Mouse (Mus musculus) midbrain, embryonic 13.5 days (tissue): Measurements from ENCODE around the gene Tet1. TPM values are rescaled to one million over a fixed set of nuclear protein-coding genes. Genes with fewer than 3 reads are reported as not detected.
"Not testable (repeated sequence)": the region's sequence is repeated elsewhere in the genome, so short reads cannot be mapped to it uniquely, and the experiment has no call there.

Experiments used
- ATAC-seq: fragments of 200-750 bp; cut with Nextera tagmentation; 2 replicates; pipeline ENCODE4 v1.8.0; 2017; ENCODE audit warnings: mild to moderate bottlenecking, moderate TSS enrichment, moderate library complexity
- H3K27ac ChIP-seq: fragments of 300-500 bp; sonication (generic); 2 replicates; pipeline ENCODE4 v1.5.1; 2015; ENCODE audit warnings: inconsistent platforms, mild to moderate bottlenecking, moderate library complexity
- H3K27me3 ChIP-seq: fragments of 300-500 bp; sonication (generic); 2 replicates; pipeline ENCODE4 v1.6.1; 2015; ENCODE audit warnings: mild to moderate bottlenecking, inconsistent platforms
- H3K36me3 ChIP-seq: fragments of 300-500 bp; sonication (generic); 2 replicates; pipeline ENCODE4 v1.6.1; 2015; ENCODE audit warnings: mild to moderate bottlenecking, inconsistent platforms
- H3K4me1 ChIP-seq: fragments of 300-500 bp; sonication (generic); replicated peaks from 2 replicates; pipeline ENCODE4 v1.6.1; 2015; ENCODE audit warnings: inconsistent platforms
- H3K4me2 ChIP-seq: fragments of 300-500 bp; sonication (generic); replicated peaks from 2 replicates; pipeline ENCODE4 v1.6.1; 2015; ENCODE audit warnings: moderate library complexity, mild to moderate bottlenecking, inconsistent platforms
- H3K4me3 ChIP-seq: fragments of 300-500 bp; sonication (generic); replicated peaks from 2 replicates; pipeline ENCODE4 v1.5.1; 2015; ENCODE audit warnings: mild to moderate bottlenecking, inconsistent platforms
- H3K9ac ChIP-seq: fragments of 300-500 bp; sonication (generic); replicated peaks from 2 replicates; pipeline ENCODE4 v1.6.1; 2015; ENCODE audit warnings: mild to moderate bottlenecking, inconsistent platforms
- H3K9me3 ChIP-seq: fragments of 300-500 bp; sonication (generic); 2 replicates; pipeline ENCODE4 v1.6.1; 2016; ENCODE audit warnings: mild to moderate bottlenecking, inconsistent platforms
- WGBS: fragments of 180-500 bp; shearing (Covaris S2); methylation state at CpG from one replicate; pipeline ENCODE4 v1.1.7; 2015; 5-methylcytosine and 5-hydroxymethylcytosine counted together
- polyA plus RNA-seq: library from polyadenylated mRNA; unstranded; fragments of >200 nt; fragmentation: Nextera tagmentation; extraction: Ambion mirVana; gene quantifications from 2 replicates; pipeline ENCODE4 v1.2.1, GENCODE M21; 2015

Tet1 gene
- polyA plus RNA-seq = 29.8 and 37.2 TPM in 2 replicates

- H3K27me3 ChIP-seq, H3K4me1 ChIP-seq, H3K4me3 ChIP-seq, H3K36me3 ChIP-seq, H3K9me3 ChIP-seq, ATAC-seq, H3K4me2 ChIP-seq, H3K9ac ChIP-seq, H3K27ac ChIP-seq: not testable (repeated sequence)
- WGBS = no CpG with 5 or more reads among the region's 1 CpGs
Observed at GRCm38 (mm10) chr10:62908896-62909295, at the start of gene Tet1. TSS of gene Tet1 (minus strand) at chr10:62908996.

DNA sequence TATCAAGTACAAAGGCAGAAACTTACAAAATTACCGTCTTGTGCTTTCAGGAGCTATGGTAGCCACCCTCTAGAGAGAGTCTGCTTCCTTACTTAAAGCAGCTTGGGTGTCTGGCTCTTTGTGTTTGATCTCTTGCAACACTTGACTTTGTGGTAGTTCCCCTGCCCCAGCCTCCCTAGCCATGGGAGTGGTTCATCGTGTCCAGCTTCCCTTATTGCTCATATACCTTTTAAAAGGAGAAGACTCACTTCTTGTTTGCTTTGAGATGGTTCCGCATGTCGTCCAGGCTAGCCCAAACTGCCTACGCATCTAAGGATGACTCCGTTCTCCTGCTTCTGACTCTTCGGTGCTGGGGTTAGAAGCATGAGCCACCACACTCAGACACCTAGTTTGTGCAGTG is 39.8 kb upstream of the Tet1 start:
- no peak for ATAC-seq
- Histone ChIP-seq H3K4me1 (0 out of 2 replicates have a peak, but pooled peaks cover 3% of the 10 kb centered on the region), H3K4me2 (no peak overlapping the region), H3K27ac (no peak overlapping the region), H3K9me3 (no peaks in the 10 kb centered on the region), H3K36me3 (peaks cover 29% of the 10 kb centered on the region), H3K27me3 (no peaks in the 10 kb centered on the region), H3K4me3 (no peak overlapping the region), H3K9ac (no peak overlapping the region)
- 99% methylated on average over 7 of the region's 7 CpGs for WGBS

- Histone ChIP-seq H3K9ac (peak within 1 kb of the TSS; percentile 69), H3K4me1 (0 out of 2 replicates have a peak, but pooled peaks cover 3% of the 10 kb centered on the region), H3K4me3 (peak within 1 kb of the TSS; percentile 61), H3K9me3 (no peaks in the 10 kb centered on the region), H3K36me3 (peaks cover 43% of the 10 kb centered on the region), H3K27me3 (no peaks in the 10 kb centered on the region), H3K4me2 (peak within 1 kb of the TSS; percentile 62), H3K27ac (peak within 1 kb of the TSS; percentile 88)
- peak; percentile 95 for ATAC-seq
- under 1% methylated on average over 68 of the region's 68 CpGs for WGBS
Observed at GRCm38 (mm10) chr10:62946738-62947471, 38.1 kb upstream of the Tet1 start, which contains the start of gene Dna2. TSS of gene Dna2 (plus strand) at chr10:62947026.

GRCm38 (mm10) chr10:62944975-62945580 is 36.3 kb upstream of the Tet1 start:
- Histone ChIP-seq H3K27me3 (no peaks in the 10 kb centered on the region), H3K4me3 (no peak overlapping the region), H3K4me2 (no peak overlapping the region), H3K4me1 (0 out of 2 replicates have a peak, but pooled peaks cover 3% of the 10 kb centered on the region), H3K9ac (no peak overlapping the region), H3K9me3 (no peaks in the 10 kb centered on the region), H3K36me3 (peaks cover 44% of the 10 kb centered on the region), H3K27ac (no peak overlapping the region)
- WGBS = 92% methylated on average over 10 of the region's 10 CpGs
- no peak for ATAC-seq

DNA sequence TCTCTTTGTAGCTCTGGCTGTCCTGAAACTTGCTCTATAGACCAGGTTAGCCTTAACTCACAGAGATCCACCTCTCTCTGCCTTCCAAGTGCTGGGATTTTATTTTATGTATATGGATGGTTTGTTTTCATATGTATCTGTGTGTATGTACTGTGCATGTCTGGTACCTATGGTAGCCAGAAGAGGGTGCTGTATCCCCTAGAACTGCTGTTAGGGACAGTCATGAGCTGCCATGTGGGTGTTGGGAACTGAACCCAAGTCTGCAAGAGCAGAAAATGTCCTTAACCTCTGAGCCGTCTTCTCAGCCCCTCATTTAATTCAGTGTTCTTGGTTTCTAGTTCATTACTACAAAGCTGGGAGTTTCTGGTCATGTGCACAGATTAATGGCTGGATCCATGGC is 23.6 kb upstream of the Tet1 start:
- Histone ChIP-seq H3K27ac (no peak overlapping the region), H3K4me1 (no peaks in the 10 kb centered on the region), H3K9me3 (no peaks in the 10 kb centered on the region), H3K27me3 (no peaks in the 10 kb centered on the region), H3K4me3 (no peak overlapping the region), H3K4me2 (no peak overlapping the region), H3K9ac (no peak overlapping the region), H3K36me3 (peaks cover 60% of the 10 kb centered on the region)
- ATAC-seq = no peak
- 81% methylated on average over 1 of the region's 1 CpGs for WGBS

DNA sequence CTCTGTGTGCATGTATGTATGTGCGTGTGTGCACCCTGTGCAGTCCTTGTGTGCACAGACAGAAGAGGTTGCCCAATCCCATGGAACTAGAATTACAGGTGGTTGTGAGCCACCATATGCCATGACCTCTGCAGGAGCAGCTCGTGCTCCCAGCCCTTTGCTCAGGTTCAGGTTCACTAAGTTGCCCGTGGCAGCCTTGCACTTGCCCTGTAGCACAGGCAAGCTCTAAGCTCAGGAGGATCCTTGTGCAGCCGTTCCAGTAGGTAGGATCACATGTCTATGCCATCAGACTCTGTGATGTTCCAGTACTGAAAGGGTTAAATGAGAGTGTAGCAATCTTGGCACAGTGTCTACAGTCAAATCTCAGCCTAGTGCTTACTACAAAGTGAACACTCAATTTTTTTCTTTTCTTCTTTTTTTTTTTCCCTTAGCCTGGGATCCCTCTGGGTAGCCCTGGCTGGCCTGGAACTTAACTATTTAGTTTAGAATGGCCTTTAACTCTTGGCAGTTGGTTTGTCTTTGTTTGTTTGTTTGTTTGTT is 15.4 kb upstream of the Tet1 start:
- H3K36me3 ChIP-seq = peaks cover 10% of the 10 kb centered on the region
- no peaks in the 10 kb centered on the region for H3K27me3 ChIP-seq
- H3K9me3 ChIP-seq = no peaks in the 10 kb centered on the region
- no peak overlapping the region for H3K4me2 ChIP-seq
- no peak overlapping the region for H3K27ac ChIP-seq
- no peak for ATAC-seq
- H3K9ac ChIP-seq = no peak overlapping the region
- H3K4me3 ChIP-seq = no peak overlapping the region
- peaks cover 17% of the 10 kb centered on the region for H3K4me1 ChIP-seq
- 98% methylated on average over 4 of the region's 4 CpGs for WGBS

- H3K4me1 ChIP-seq = peaks cover 17% of the 10 kb centered on the region
- H3K27ac ChIP-seq = peak overlapping the region; percentile 92
- ATAC-seq = peak; percentile 77
- peak overlapping the region; percentile 72 for H3K4me2 ChIP-seq
- whole genome bisulfite sequencing = 0% methylated on average over 29 of the region's 29 CpGs
- H3K9ac ChIP-seq = peak overlapping the region; percentile 94
- H3K36me3 ChIP-seq = no peaks in the 10 kb centered on the region
- H3K27me3 ChIP-seq = no peaks in the 10 kb centered on the region
- no peaks in the 10 kb centered on the region for H3K9me3 ChIP-seq
- H3K4me3 ChIP-seq = peak overlapping the region; percentile 97
Observed at GRCm38 (mm10) chr10:62920766-62921156, 12.0 kb upstream of the Tet1 start.

DNA sequence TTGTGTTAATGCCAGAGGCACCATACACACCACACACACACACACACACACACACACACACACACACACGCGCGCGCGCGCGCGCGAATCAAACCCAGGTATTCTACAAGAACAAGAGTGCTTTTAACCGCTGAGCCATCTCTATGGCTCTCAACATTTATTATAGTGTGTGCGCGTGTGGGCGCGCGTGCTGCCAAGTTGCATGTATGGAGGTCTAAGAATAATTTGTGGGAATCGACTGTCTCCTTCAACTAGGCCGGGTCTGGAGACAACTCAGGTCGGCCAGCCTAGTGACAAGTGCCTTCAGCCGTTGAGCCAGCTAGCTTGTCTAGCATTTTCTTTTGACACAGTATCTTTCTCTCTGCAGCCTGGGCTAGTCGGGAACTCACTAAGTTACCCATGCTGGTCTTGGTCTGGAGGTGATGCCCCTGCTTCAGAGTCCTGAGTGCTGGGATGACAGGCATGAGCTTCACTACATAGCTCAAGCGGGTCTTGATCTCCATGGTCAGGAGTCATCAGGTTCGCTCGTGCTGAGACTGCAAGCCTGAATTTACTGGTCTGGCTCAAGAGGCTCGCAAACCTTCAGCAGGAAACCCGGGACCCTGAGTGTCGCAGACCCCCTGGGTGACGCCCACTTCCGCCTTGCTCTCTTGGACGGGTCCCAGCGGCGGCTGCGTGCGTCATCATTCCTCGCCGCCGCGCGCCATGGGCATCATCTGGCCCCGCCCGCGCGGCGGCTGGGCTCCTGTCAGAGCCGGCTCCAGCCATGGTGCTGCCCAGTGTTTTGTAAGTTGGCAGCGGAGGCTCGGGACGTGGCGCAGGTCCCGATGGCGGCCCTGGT is 11.3 kb upstream of the Tet1 start, which contains the start of gene Slc25a16:
Gene Slc25a16, plus strand, starts transcription at position 709 of the 841 bp plus-strand sequence.
- no peaks in the 10 kb centered on the region for H3K27me3 ChIP-seq
- H3K4me3 ChIP-seq = peak within 1 kb of the TSS; percentile 97
- peak within 1 kb of the TSS; percentile 92 for H3K27ac ChIP-seq
- no peaks in the 10 kb centered on the region for H3K9me3 ChIP-seq
- peak within 1 kb of the TSS; percentile 72 for H3K4me2 ChIP-seq
- 6% methylated on average over 44 of the region's 50 CpGs for WGBS
- peaks cover 17% of the 10 kb centered on the region for H3K4me1 ChIP-seq
- no peaks in the 10 kb centered on the region for H3K36me3 ChIP-seq
- peak within 1 kb of the TSS; percentile 94 for H3K9ac ChIP-seq
- peak; percentile 99 for ATAC-seq

DNA sequence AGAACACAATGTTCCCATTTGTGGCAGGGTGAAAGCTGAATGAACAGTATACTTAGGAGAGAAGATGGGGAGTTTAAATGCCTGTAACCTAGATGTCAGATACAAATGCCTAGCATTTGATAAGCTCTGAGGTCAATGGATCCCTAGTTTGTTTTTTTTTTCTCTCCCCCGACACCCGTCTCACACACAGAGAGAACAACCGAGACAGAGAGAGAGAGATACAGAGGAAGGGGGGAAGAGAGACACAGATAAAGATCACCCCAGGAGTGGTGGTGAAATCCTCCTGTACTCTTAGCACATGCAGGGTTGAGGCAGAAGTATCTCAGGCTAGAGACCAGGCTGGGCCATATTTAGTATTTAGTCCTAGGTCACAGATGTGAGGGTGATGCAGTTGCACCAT is 10.2 kb upstream of the Tet1 start:
- 86% methylated on average over 3 of the region's 3 CpGs for WGBS
- Histone ChIP-seq H3K36me3 (no peaks in the 10 kb centered on the region), H3K4me2 (no peak overlapping the region), H3K27me3 (no peaks in the 10 kb centered on the region), H3K9me3 (no peaks in the 10 kb centered on the region), H3K27ac (no peak overlapping the region), H3K4me3 (no peak overlapping the region), H3K4me1 (peaks cover 17% of the 10 kb centered on the region), H3K9ac (no peak overlapping the region)
- no peak for ATAC-seq

DNA sequence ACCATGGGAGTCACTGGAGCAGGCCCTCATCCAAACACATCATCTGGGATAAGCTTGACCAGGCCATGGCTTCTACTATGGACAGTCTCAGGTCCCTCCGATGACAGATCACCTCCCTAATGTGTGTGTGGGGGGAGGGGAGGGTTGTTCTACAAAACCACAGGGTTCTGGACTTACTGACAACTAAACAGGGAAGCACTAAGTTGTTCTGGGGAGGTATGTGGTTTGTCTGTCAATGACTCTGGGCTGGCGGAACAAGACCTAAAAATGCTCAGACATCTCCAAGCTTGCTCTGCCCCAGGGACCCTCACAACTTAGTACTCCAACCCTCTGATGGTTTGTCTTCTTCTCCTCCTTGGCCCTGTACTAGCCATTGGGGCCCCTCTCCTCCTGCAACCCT is 2.3 kb upstream of the Tet1 start:
- H3K4me2 ChIP-seq = no peak overlapping the region
- H3K4me1 ChIP-seq = no peaks in the 10 kb centered on the region
- H3K27ac ChIP-seq = no peak overlapping the region
- H3K36me3 ChIP-seq = no peaks in the 10 kb centered on the region
- no peak for ATAC-seq
- H3K4me3 ChIP-seq = no peak overlapping the region
- WGBS = 90% methylated on average over 2 of the region's 2 CpGs
- no peak overlapping the region for H3K9ac ChIP-seq
- no peaks in the 10 kb centered on the region for H3K9me3 ChIP-seq
- H3K27me3 ChIP-seq = no peaks in the 10 kb centered on the region

- WGBS = 93% methylated on average over 7 of the region's 7 CpGs
- Histone ChIP-seq H3K27me3 (no peaks in the 10 kb centered on the region), H3K9ac (no peak overlapping the region), H3K9me3 (no peaks in the 10 kb centered on the region), H3K4me3 (no peak overlapping the region), H3K4me2 (no peak overlapping the region), H3K36me3 (no peaks in the 10 kb centered on the region), H3K4me1 (no peaks in the 10 kb centered on the region), H3K27ac (no peak overlapping the region)
- ATAC-seq = no peak
Observed at GRCm38 (mm10) chr10:62906336-62906735, 2.5 kb downstream of the Tet1 start.
